Mouse (Mus musculus) monocyte, adult 2 months (primary cell): ENCODE measurements around the gene Rpa1.
"Not testable (repeated sequence)": the region's sequence is repeated elsewhere in the genome, so short reads cannot be mapped to it uniquely, and the experiment has no call there.

Experiments used
- DNase-seq, 2 experiments: peaks; one replicate each; pipeline ENCODE4 v3.0.0; 2022; ENCODE audit warnings: low spot score in 2 of 2, low read depth in 1 of 2

The Rpa1 gene

DNA sequence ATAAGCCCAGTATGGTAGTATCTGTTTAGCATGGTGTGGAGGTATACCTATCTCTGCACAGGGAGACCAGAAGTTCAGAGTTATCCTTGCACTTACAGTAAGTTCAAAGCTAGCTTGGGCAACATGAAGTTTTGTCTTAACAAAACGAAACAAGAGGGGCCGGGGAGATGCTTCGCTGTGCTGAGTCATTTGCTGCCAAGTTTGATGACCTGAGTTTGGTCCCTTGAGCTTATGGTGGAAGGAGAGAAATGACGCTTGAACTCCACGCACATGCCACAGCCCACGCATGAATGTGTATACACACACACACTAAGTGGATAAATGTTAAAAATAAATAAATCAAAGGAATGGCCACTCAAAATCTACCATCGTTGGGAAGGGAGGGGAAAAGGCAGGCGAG lies 59.6 kb downstream of the Rpa1 start:
- no peak for DNase-seq

DNA sequence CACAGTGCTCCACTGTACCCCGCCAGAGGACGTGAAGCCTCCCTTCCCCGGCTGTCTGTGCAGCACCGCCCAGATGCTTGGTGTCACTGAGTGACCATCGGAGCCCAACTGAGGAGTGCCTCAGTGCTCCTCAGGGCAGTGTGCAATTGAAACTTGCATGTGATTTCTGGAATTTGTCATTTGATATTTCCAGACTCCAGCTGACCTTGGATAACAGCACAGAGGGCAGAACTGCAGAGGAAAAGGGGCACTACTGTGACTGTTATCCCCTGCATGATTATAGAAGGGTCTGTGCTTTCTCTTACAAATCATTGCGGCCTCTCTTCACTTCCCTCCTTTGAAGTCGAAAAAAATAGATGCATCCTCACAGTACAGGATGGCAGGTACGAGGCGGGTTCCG lies 60.2 kb downstream of the Rpa1 start:
- no peak for DNase-seq

- no peak for DNase-seq
Measured at GRCm38 (mm10) chr11:75286868-75287267, 61.3 kb downstream of the Rpa1 start.

- no peak for DNase-seq
Measured at GRCm38 (mm10) chr11:75285893-75286467, 62.1 kb downstream of the Rpa1 start.

DNA sequence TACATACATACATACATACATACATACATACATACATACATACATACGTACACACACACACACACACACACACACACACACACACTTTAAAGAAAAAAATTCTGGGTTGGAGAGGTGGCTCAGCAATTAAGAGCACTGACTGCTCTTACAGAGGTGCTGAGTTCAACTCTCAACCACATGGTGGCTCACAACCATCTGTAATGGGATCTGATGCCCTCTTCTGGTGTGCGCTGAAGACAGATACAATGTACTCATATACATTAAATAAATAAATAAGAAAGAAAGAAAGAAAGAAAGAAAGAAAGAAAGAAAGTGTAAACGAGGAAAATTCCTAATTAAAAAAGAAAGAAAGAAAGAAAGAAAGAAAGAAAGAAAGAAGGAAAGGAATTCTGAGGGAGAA lies 64.3 kb downstream of the Rpa1 start:
- not testable (repeated sequence) for DNase-seq

GRCm38 (mm10) chr11:75282496-75283120 lies 65.5 kb downstream of the Rpa1 start:
- no peak for DNase-seq

DNA sequence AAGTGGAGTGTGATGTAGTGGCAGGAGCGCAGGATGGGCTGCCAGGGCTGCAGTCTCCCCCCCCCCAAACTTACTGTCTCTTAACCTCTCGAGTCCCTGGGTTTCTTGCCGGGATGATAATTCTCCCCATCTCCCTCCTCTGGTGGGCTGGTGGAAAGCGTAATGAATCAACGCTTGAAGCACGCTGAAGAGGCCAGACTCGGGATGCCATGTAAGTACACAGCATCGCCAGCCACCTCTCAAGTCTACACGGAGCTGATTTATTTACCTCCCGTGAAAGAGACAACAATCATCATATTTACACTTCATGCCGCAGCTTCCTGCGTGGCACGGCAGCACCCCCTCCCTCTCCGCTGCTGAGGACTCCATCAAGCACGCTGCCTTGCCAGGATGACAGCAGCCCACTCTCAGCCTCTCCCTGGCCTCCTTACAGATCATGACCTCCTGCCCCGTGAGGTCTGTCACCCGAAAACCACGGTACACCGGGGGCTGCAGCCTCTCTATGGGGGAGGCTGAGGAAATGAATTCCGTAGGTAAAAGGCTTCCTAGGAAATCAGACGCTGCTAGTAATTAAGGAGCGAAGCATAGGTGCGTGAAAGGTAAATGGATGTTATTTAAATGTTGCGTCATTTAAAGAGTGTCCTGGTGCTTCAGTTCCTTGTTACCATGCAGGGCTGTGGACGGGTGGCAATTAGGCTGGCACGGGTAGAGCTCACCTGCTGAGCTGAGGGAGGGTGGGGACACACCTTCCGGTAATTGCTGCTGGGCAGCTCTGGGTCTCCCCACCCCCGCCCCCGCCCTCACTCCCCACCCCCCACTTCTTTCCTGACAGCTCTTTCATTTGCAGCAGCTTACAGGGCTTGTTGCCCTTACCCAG lies 66.5 kb downstream of the Rpa1 start:
- no peak for DNase-seq

DNA sequence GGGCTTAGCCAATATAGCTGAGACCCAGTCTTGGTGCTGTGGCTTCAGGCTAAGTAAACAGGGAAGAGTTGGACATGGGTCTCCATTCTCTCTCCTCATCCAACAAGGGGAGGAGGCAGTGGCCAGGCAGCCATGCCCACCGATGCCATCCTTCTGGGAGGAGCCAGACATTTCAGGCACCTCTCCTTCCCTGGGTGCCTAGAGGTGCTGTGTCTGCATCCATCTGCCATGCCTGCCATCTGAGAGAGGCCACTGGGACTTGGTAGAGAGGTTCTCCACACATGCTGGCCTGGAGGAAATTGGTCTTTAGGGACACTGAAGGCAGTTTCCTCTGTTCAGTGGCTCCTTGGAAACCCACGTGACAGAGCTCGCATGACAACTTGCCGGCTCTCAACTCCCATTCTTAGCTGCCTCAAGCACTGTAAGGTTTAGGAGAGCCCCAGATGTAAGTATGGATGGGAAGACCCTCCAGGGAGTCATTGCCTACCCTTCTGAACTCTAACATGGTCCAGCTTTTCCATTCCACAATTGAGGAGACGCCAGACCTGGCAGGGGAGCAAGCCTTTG lies 67.6 kb downstream of the Rpa1 start:
- no peak for DNase-seq

- no peak for DNase-seq
Measured at GRCm38 (mm10) chr11:75280066-75280410, 68.1 kb downstream of the Rpa1 start.

DNA sequence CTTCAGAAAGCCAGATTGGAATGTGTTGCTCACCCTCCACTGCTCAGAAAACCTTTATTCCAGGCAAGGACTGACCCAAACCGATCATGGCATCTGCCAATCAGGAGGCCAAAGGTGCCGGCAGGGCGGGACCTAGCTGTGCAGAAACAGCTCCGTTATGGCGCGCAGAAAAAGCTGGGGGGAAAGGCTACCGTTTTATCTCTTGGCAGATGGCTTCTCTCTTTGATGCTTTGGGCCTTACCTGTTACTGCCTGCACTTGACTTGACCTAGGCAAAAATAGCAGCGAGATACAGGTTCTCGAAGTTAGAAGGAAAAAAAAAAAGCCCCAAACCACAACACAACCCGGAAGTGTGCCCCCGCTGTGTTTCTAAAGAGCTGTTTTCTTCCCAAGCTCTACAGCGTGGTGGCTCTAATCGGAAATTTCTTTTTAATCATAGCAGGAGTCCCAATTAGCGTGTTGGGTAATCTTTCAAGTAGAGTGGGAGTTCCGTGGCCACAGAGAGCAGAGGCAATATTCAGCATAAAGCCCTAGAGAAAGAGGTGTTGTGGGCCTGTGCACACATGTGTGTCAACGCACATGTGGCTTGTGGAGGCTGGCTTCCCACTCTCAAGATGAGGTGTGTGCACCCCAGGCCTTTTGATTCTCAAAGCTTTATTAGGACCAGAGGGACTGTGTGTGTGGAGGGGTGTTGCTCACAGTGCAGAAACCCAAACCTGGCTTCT lies 68.6 kb downstream of the Rpa1 start:
- DNase-seq = no peak

GRCm38 (mm10) chr11:75279013-75279341 lies 69.1 kb downstream of the Rpa1 start:
- no peak for DNase-seq

- no peak for DNase-seq
Measured at GRCm38 (mm10) chr11:75278115-75278514, 70.0 kb downstream of the Rpa1 start.

GRCm38 (mm10) chr11:75275035-75275434 lies 73.1 kb downstream of the Rpa1 start:
- DNase-seq = no peak

GRCm38 (mm10) chr11:75273466-75273865 lies 74.7 kb downstream of the Rpa1 start:
- DNase-seq = no peak

- no peak for DNase-seq
Measured at GRCm38 (mm10) chr11:75270985-75271434, 77.1 kb downstream of the Rpa1 start.

- no peak for DNase-seq
Measured at GRCm38 (mm10) chr11:75270276-75270984, 77.7 kb downstream of the Rpa1 start.

DNA sequence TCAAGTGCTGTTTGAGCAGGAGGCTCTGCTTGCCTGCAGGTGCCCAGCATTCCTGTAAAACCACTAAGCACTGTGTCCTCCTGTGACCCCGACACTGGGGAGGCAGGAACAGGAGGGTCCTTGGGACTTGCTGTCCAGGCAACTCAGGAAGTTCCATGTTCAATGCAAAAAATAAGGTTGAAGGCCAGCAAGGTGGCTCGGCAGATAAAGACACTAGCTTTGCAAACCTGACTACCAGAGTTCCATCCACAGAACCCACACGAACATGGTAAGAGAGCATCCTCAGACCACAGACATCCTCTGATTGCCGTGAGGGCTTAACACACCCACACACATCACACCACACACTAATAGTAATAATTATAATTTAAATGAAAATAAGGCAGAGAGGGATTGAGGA lies 78.9 kb downstream of the Rpa1 start:
- DNase-seq = no peak

DNA sequence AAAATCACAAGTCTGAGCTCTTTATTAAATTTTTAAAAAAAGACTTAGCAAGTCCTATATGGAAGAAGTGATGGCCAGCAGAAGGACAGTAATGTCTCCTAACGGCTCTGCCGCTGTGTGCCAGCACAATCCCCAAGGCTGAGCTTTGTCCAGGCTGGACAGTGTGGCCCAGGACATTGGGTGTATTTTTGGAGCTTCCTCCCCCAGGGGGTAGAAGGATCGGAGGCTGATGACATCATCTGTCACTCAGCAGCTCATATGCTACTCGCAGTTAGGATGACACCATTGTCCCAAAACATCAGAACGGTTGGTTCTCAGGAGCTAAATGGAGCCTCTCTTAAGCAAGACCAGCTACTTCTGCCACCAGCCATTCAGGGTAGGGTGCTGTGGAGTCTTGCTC lies 79.6 kb downstream of the Rpa1 start:
- DNase-seq = no peak

DNA sequence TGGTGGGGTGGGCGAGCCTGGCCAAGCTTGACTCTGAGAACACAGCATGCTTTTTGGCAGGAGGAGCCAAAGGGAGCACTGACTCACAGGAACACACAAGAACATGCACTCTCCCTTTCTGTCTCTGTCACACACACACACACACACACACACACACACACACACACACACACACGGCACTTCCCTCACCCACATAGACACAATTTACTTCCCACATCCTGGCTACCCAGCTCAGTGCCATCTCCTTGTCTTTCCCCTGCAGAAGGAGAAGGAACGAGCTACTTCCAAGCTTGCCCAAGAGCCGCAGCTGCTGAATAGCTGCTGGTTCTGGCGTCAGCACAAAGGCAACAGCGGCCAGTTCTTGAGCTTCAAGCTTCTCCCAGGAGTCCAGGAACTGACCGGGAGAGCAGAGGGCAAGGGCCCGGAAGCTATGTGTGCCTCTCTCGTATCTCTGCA lies 80.3 kb downstream of the Rpa1 start:
- DNase-seq = no peak

DNA sequence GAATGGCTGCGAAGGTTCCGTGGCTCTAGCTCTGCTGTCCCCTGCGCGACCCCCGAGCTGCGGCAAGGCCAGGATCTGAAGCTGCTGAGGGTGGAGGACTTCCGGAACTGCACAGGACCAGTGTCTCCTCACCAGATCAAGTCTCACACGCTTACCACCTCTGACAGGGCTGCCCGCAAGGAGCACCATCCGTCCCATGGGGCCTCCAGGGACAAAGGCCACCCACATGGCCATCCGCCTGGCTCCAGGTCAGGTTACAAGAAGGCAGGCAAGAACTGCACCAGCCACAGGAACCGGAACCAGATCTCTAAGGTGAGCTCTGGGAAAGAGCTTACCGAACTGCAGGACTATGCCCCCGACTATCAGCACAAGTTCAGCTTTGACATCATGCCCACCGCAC lies 82.6 kb downstream of the Rpa1 start:
- DNase-seq = no peak

DNA sequence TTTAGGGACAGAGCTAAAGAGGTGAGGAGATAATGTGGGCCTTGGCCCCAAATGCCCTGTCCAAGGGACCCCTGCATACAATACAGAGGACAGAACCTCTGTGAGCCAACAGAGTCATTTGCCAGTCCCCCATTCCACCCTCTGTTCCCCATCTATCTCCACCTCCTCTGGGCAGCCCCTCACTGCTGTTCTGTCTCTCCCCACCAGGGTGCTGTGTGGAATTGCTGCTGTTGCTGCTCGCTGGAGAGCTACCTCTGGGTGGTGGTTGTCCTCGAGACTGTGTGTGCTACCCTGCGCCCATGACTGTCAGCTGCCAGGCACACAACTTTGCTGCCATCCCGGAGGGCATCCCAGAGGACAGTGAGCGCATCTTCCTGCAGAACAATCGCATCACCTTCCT lies 83.6 kb downstream of the Rpa1 start:
- DNase-seq = no peak
